ENCODE assay signal across 10 mouse cellular contexts in genomic region chr14:24762468-24763274, GRCm38 (mm10).
A peak's percentile ranks its signal among the peaks of the same experiment; 100 is the strongest.
DNase-seq lines count a peak whose midpoint lies in the region; ATAC-seq and TF ChIP-seq lines count a peak whose summit lies in the region.
"Had no signal": no experiment of that assay in that cellular context is flagged by ENCODE, and none has a peak within 500 bp of the region (broad histone marks: within the 10 kb centered on the region; RNA-seq: fewer than 3 reads in every experiment).

No protein-coding gene starts in this region.

- ATAC-seq in hindbrain, embryonic 12.5 days (ENCODE audit: low FRiP score), result peak; percentile 69
- peak; percentile 62 for ATAC-seq in midbrain, embryonic 15.5 days (replicated peaks)

- peak; percentile 13; the same call in 1 of the 2 replicates for TF ChIP-seq CTCF in gastrocnemius, adult 2 months (IDR thresholded peaks at IDR 0.05)
- TF ChIP-seq CTCF in brain, embryonic 14.5 days (IDR thresholded peaks at IDR 0.05; ENCODE audit: borderline replicate concordance, extremely low read depth, insufficient read depth, insufficient read length), result peak; percentile 48; the same call in 1 of the 2 replicates

- no peaks in the 10 kb centered on the region for H3K27me3 ChIP-seq in hindbrain, embryonic 12.5 days
- H3K27me3 ChIP-seq in midbrain, embryonic 15.5 days (replicated peaks), result no peaks in the 10 kb centered on the region
- H3K27me3 ChIP-seq: heart, embryonic 15.5 days had no signal

- WGBS in hindbrain, embryonic 12.5 days, result 12% methylated on average over 7 of the region's 7 CpGs
- WGBS in midbrain, embryonic 15.5 days, result 15% methylated on average over 7 of the region's 7 CpGs

- DNase-seq in gastrocnemius, adult 2 months, result no peak
- DNase-seq in gastrocnemius, adult 8-10 months (ENCODE audit: low spot score in 2 of 2), result no peak
- peak; percentile 90 for DNase-seq in brain, embryonic 14.5 days (ENCODE audit: low read depth)
- DNase-seq in frontal cortex, postnatal 36 days (ENCODE audit: low spot score in 2 of 2), result no peak
- no peak for DNase-seq in spleen, postnatal 10 days (ENCODE audit: low spot score in 2 of 2)
- no peak for DNase-seq in natural killer cell, adult 2 months (ENCODE audit: low spot score in 2 of 2)

- H3K9ac ChIP-seq in hindbrain, embryonic 12.5 days, result no peak overlapping the region
- peak overlapping the region; percentile 1; the same call in 1 of the 2 replicates for H3K9ac ChIP-seq in midbrain, embryonic 15.5 days
- H3K9ac ChIP-seq: heart, embryonic 15.5 days; limb, embryonic 12.5 days had no signal

- no peak for TF ChIP-seq POLR2A in brain, embryonic 14.5 days (IDR thresholded peaks at IDR 0.05; ENCODE audit: borderline replicate concordance, extremely low read depth, insufficient read depth, insufficient read length, poor library complexity, severe bottlenecking)

- H3K4me3 ChIP-seq in gastrocnemius, adult 2 months, result no peak overlapping the region
- no peak overlapping the region for H3K4me3 ChIP-seq in hindbrain, embryonic 12.5 days
- no peak overlapping the region for H3K4me3 ChIP-seq in midbrain, embryonic 15.5 days
- H3K4me3 ChIP-seq: heart, embryonic 15.5 days; limb, embryonic 12.5 days had no signal

- no peaks in the 10 kb centered on the region for H3K36me3 ChIP-seq in hindbrain, embryonic 12.5 days
- H3K36me3 ChIP-seq in midbrain, embryonic 15.5 days (replicated peaks), result no peaks in the 10 kb centered on the region
- H3K36me3 ChIP-seq: heart, embryonic 15.5 days; limb, embryonic 12.5 days had no signal

- H3K9me3 ChIP-seq in hindbrain, embryonic 12.5 days (replicated peaks), result no peaks in the 10 kb centered on the region
- H3K9me3 ChIP-seq in midbrain, embryonic 15.5 days, result no peaks in the 10 kb centered on the region
- H3K9me3 ChIP-seq: heart, embryonic 15.5 days; limb, embryonic 12.5 days had no signal

- H3K27ac ChIP-seq in gastrocnemius, adult 2 months, result no peak overlapping the region
- H3K27ac ChIP-seq in hindbrain, embryonic 12.5 days, result peak overlapping the region; percentile 83
- peak overlapping the region; percentile 82 for H3K27ac ChIP-seq in midbrain, embryonic 15.5 days
- H3K27ac ChIP-seq: heart, embryonic 15.5 days; limb, embryonic 12.5 days had no signal

- intact Hi-C loops in gastrocnemius, adult 2 months (cut with DNase I), result no loop called here

- H3K4me1 ChIP-seq in hindbrain, embryonic 12.5 days, result peaks cover 46% of the 10 kb centered on the region
- peaks cover 56% of the 10 kb centered on the region for H3K4me1 ChIP-seq in midbrain, embryonic 15.5 days

- H3K4me2 ChIP-seq in hindbrain, embryonic 12.5 days (replicated peaks), result no peak overlapping the region
- H3K4me2 ChIP-seq in midbrain, embryonic 15.5 days, result no peak overlapping the region
- H3K4me2 ChIP-seq: heart, embryonic 15.5 days; limb, embryonic 12.5 days had no signal
